Mouse (Mus musculus): ENCODE measurements around the gene Fpgs. TPM values are rescaled to one million over a fixed set of nuclear protein-coding genes. Genes with fewer than 3 reads are reported as not detected.

The Fpgs gene
- polyA plus RNA-seq, 1 experiment from 2014 or later, result 16.6 TPM

GRCm38 (mm10) chr2:32691041-32691440, 12.9 kb downstream of the Fpgs start:
- 88% methylated on average over 11 of the region's 11 CpGs for WGBS
- H3K4me1 ChIP-seq (replicated peaks), result peaks cover 13% of the 10 kb centered on the region
- H3K27me3 ChIP-seq, result no peaks in the 10 kb centered on the region
- H3K4me2 ChIP-seq (replicated peaks), result no peak overlapping the region
- H3K4me3 ChIP-seq (replicated peaks), result no peak overlapping the region
- H3K9me3 ChIP-seq, result no peaks in the 10 kb centered on the region
- no peak overlapping the region for H3K27ac ChIP-seq
- H3K36me3 ChIP-seq, result peaks cover 23% of the 10 kb centered on the region
- ATAC-seq, result no peak
- no peak overlapping the region for H3K9ac ChIP-seq (replicated peaks)

GRCm38 (mm10) chr2:32689420-32689819, 14.5 kb downstream of the Fpgs start:
- no peak overlapping the region for H3K4me3 ChIP-seq (replicated peaks)
- peaks cover 39% of the 10 kb centered on the region for H3K36me3 ChIP-seq
- no peak overlapping the region for H3K27ac ChIP-seq
- peaks cover 13% of the 10 kb centered on the region for H3K4me1 ChIP-seq (replicated peaks)
- WGBS, result 24% methylated on average over 5 of the region's 5 CpGs
- no peaks in the 10 kb centered on the region for H3K9me3 ChIP-seq
- ATAC-seq, result peak; percentile 15; the same call in 1 of the 2 replicates
- H3K9ac ChIP-seq (replicated peaks), result no peak overlapping the region
- no peaks in the 10 kb centered on the region for H3K27me3 ChIP-seq
- no peak overlapping the region for H3K4me2 ChIP-seq (replicated peaks)

- Histone ChIP-seq H3K27ac (no peak overlapping the region), H3K36me3 (peaks cover 58% of the 10 kb centered on the region), H3K9me3 (no peaks in the 10 kb centered on the region), H3K4me2 (replicated peaks) (no peak overlapping the region), H3K27me3 (no peaks in the 10 kb centered on the region), H3K4me1 (replicated peaks) (peaks cover 2% of the 10 kb centered on the region), H3K9ac (replicated peaks) (no peak overlapping the region), H3K4me3 (replicated peaks) (no peak overlapping the region)
- no peak for ATAC-seq
- 95% methylated on average over 8 of the region's 8 CpGs for WGBS
Measured at GRCm38 (mm10) chr2:32687562-32687961, 16.4 kb downstream of the Fpgs start.

GRCm38 (mm10) chr2:32686640-32687039, 17.3 kb downstream of the Fpgs start:
- Histone ChIP-seq H3K9me3 (no peaks in the 10 kb centered on the region), H3K27me3 (no peaks in the 10 kb centered on the region), H3K9ac (replicated peaks) (no peak overlapping the region), H3K27ac (no peak overlapping the region), H3K36me3 (peaks cover 59% of the 10 kb centered on the region), H3K4me3 (replicated peaks) (no peak overlapping the region), H3K4me2 (replicated peaks) (no peak overlapping the region), H3K4me1 (replicated peaks) (no peaks in the 10 kb centered on the region)
- WGBS, result 97% methylated on average over 6 of the region's 6 CpGs
- ATAC-seq, result no peak

GRCm38 (mm10) chr2:32685807-32686206, 18.1 kb downstream of the Fpgs start:
- no peak overlapping the region for H3K4me3 ChIP-seq (replicated peaks)
- H3K36me3 ChIP-seq, result peaks cover 59% of the 10 kb centered on the region
- H3K9ac ChIP-seq (replicated peaks), result no peak overlapping the region
- H3K4me1 ChIP-seq (replicated peaks), result no peaks in the 10 kb centered on the region
- H3K27ac ChIP-seq, result no peak overlapping the region
- no peak for ATAC-seq
- H3K4me2 ChIP-seq (replicated peaks), result no peak overlapping the region
- 96% methylated on average over 3 of the region's 3 CpGs for WGBS
- no peaks in the 10 kb centered on the region for H3K9me3 ChIP-seq
- no peaks in the 10 kb centered on the region for H3K27me3 ChIP-seq

- H3K9ac ChIP-seq (replicated peaks), result no peak overlapping the region
- H3K27ac ChIP-seq, result no peak overlapping the region
- no peak for ATAC-seq
- no peaks in the 10 kb centered on the region for H3K4me1 ChIP-seq (replicated peaks)
- WGBS, result 94% methylated on average over 15 of the region's 15 CpGs
- no peaks in the 10 kb centered on the region for H3K27me3 ChIP-seq
- H3K4me3 ChIP-seq (replicated peaks), result no peak overlapping the region
- H3K9me3 ChIP-seq, result no peaks in the 10 kb centered on the region
- peaks cover 59% of the 10 kb centered on the region for H3K36me3 ChIP-seq
- H3K4me2 ChIP-seq (replicated peaks), result no peak overlapping the region
Measured at GRCm38 (mm10) chr2:32684681-32685428, 19.1 kb downstream of the Fpgs start.

- no peak for ATAC-seq
- no peak overlapping the region for H3K9ac ChIP-seq (replicated peaks)
- H3K9me3 ChIP-seq, result no peaks in the 10 kb centered on the region
- H3K4me3 ChIP-seq (replicated peaks), result no peak overlapping the region
- no peak overlapping the region for H3K27ac ChIP-seq
- peaks cover 59% of the 10 kb centered on the region for H3K36me3 ChIP-seq
- no peak overlapping the region for H3K4me2 ChIP-seq (replicated peaks)
- no peaks in the 10 kb centered on the region for H3K4me1 ChIP-seq (replicated peaks)
- no peaks in the 10 kb centered on the region for H3K27me3 ChIP-seq
- WGBS, result 90% methylated on average over 10 of the region's 10 CpGs
Measured at GRCm38 (mm10) chr2:32683701-32684100, 20.2 kb downstream of the Fpgs start.

- Histone ChIP-seq H3K36me3 (peaks cover 54% of the 10 kb centered on the region), H3K4me3 (replicated peaks) (no peak overlapping the region), H3K4me2 (replicated peaks) (no peak overlapping the region), H3K27ac (no peak overlapping the region), H3K9ac (replicated peaks) (peak overlapping the region; percentile 3; the same call in 1 of the 2 replicates), H3K9me3 (no peaks in the 10 kb centered on the region), H3K27me3 (no peaks in the 10 kb centered on the region), H3K4me1 (replicated peaks) (no peaks in the 10 kb centered on the region)
- ATAC-seq, result no peak
- 83% methylated on average over 14 of the region's 14 CpGs for WGBS
Measured at GRCm38 (mm10) chr2:32682721-32683417, 21.1 kb downstream of the Fpgs start.

- Histone ChIP-seq H3K4me2 (replicated peaks) (no peak overlapping the region), H3K27ac (no peak overlapping the region), H3K27me3 (no peaks in the 10 kb centered on the region), H3K4me1 (replicated peaks) (no peaks in the 10 kb centered on the region), H3K9ac (replicated peaks) (no peak overlapping the region), H3K4me3 (replicated peaks) (no peak overlapping the region), H3K36me3 (peaks cover 43% of the 10 kb centered on the region), H3K9me3 (no peaks in the 10 kb centered on the region)
- WGBS, result 63% methylated on average over 6 of the region's 6 CpGs
- ATAC-seq, result 0 out of 2 replicates have a peak, but pooled peaks have one; percentile 28
Measured at GRCm38 (mm10) chr2:32681754-32682153, 22.2 kb downstream of the Fpgs start.

GRCm38 (mm10) chr2:32680961-32681650, 22.8 kb downstream of the Fpgs start:
- H3K4me2 ChIP-seq (replicated peaks), result no peak overlapping the region
- no peaks in the 10 kb centered on the region for H3K4me1 ChIP-seq (replicated peaks)
- no peak overlapping the region for H3K4me3 ChIP-seq (replicated peaks)
- H3K9ac ChIP-seq (replicated peaks), result 0 out of 2 replicates have a peak overlapping the region, but pooled peaks have one; percentile 23
- H3K36me3 ChIP-seq, result peaks cover 37% of the 10 kb centered on the region
- H3K27ac ChIP-seq, result no peak overlapping the region
- ATAC-seq, result 0 out of 2 replicates have a peak, but pooled peaks have one; percentile 13
- 87% methylated on average over 19 of the region's 19 CpGs for WGBS
- no peaks in the 10 kb centered on the region for H3K9me3 ChIP-seq
- no peaks in the 10 kb centered on the region for H3K27me3 ChIP-seq

GRCm38 (mm10) chr2:32680051-32680451, 23.9 kb downstream of the Fpgs start:
- Histone ChIP-seq H3K27me3 (no peaks in the 10 kb centered on the region), H3K4me3 (replicated peaks) (no peak overlapping the region), H3K9ac (replicated peaks) (no peak overlapping the region), H3K4me2 (replicated peaks) (no peak overlapping the region), H3K9me3 (no peaks in the 10 kb centered on the region), H3K27ac (no peak overlapping the region), H3K4me1 (replicated peaks) (no peaks in the 10 kb centered on the region), H3K36me3 (peaks cover 26% of the 10 kb centered on the region)
- WGBS, result 64% methylated on average over 7 of the region's 7 CpGs
- no peak for ATAC-seq

GRCm38 (mm10) chr2:32677683-32678082, 26.3 kb downstream of the Fpgs start:
- Histone ChIP-seq H3K27me3 (no peaks in the 10 kb centered on the region), H3K27ac (no peak overlapping the region), H3K4me1 (replicated peaks) (no peaks in the 10 kb centered on the region), H3K9ac (replicated peaks) (no peak overlapping the region), H3K4me3 (replicated peaks) (no peak overlapping the region), H3K36me3 (peaks cover 2% of the 10 kb centered on the region), H3K9me3 (no peaks in the 10 kb centered on the region), H3K4me2 (replicated peaks) (no peak overlapping the region)
- 96% methylated on average over 7 of the region's 7 CpGs for WGBS
- ATAC-seq, result no peak
